Mouse (Mus musculus) liver, adult (tissue): ENCODE measurements around the gene Catsperg1.

Source experiments
- GATA4 ChIP-seq: IDR thresholded peaks from 2 replicates; pipeline ENCODE4 v1.6.1; 2014; ENCODE audit warnings: mild to moderate bottlenecking, low read length; ENCODE audit not compliant: insufficient replicate concordance

Gene Catsperg1

DNA sequence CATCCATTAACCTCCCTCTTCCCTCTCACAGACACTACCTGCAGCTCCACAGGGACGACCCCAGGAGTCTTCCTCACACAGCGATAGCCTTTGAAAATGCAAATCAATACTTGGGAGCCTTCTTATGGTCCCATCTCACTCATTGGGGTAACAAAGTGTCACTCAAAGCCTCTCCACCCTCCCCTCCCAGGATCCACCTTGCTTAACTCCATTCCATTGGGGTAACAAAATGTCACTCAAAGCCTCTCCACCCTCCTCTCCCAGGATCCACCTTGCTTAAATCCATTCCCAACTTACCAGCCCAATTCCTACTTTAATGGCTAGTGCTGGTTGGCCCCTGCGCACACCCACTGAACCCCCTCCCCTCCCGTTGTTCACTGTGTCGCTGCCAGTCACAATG lies 55.6 kb downstream of the Catsperg1 start:
- TF ChIP-seq GATA4: no peak

GRCm38 (mm10) chr7:29155838-29156782 lies 57.7 kb downstream of the Catsperg1 start, which contains the start of gene Fam98c:
Fam98c (minus strand) TSS chr7:29156234.
- TF ChIP-seq GATA4: no peak

GRCm38 (mm10) chr7:29155196-29155837 lies 58.5 kb downstream of the Catsperg1 start:
- TF ChIP-seq GATA4: no peak

- no peak for TF ChIP-seq GATA4
Observed at GRCm38 (mm10) chr7:29154018-29154720, 59.7 kb downstream of the Catsperg1 start.

DNA sequence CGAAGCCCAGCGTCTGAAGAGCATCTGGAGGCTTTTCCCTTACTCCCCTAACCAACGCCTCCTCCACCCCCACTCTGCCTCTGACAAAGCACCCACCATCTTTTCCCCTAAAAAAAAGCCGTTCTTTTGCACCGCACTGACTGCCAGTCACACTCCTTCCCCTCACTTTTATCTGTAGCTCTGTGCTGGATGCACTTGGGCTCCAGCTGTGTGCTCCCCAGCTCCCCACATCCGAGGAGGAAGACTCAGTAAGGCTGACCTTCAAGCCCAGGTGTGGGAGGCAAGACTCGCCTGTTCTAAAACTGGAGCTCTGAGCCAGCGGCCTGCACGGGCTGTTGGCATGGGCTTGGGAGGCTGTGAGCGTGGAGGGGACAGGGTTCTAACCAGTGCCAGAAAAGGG lies 62.3 kb downstream of the Catsperg1 start:
- TF ChIP-seq GATA4: no peak

- TF ChIP-seq GATA4: no peak
Observed at GRCm38 (mm10) chr7:29148771-29149170, 65.1 kb downstream of the Catsperg1 start.

DNA sequence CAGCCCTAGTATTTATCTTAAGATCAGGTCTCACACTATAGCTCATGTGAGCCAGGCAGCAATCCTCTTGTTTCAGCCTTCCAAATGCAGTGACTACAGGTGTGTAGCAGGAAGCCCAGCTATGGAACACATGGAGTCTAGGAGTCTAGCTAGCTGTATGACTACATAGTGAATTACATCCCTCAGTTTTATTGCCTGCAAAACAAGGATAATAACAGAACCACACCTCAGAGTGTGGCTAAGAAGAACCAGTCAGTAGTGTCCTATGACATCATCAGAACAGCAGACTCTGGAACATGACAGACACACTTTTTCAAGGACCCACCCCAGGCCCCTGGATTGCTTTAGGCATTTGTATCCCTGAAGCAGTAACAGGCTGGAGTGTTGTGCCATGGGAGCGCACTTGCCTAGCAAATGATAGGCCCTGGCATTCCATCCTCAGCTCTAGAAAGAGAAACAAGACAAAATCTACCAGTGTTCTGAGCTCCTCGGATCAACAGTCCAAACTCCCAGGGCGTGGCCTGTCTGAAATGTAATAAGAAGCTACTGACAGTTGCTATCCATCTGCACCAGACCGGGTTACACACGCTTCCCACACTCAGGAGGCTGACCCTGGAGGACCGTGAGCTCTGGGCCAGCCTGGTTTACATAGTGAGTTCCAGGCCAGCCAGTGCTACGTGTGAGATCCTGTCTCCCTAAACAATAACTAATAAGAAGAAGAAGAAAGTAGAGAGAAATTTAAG lies 67.0 kb downstream of the Catsperg1 start:
- TF ChIP-seq GATA4: no peak

GRCm38 (mm10) chr7:29144006-29144405 lies 69.8 kb downstream of the Catsperg1 start:
- no peak for TF ChIP-seq GATA4

DNA sequence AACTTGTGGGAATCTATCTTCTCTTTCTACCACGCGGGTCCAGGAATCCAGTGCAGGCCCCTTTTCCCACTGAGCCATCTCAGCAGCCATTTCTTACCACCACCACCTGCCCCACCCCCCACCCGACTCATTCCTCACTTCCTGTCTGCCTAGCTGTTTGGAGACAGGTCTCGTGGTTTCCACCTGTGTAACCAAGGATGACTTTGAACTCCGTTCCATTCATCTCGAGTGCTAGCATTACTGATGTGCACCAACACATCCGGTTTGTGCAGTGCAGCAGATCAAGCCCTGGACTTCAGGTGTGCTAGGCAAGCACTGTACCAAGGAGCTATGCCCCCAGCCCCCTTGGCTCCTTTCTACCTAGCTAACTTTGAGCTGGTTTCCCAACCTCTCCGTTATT lies 72.4 kb downstream of the Catsperg1 start:
- no peak for TF ChIP-seq GATA4

GRCm38 (mm10) chr7:29137429-29137828 lies 76.4 kb downstream of the Catsperg1 start:
- no peak for TF ChIP-seq GATA4

GRCm38 (mm10) chr7:29134693-29135386 lies 79.0 kb downstream of the Catsperg1 start, which contains the start of gene Rasgrp4:
Rasgrp4 (plus strand) TSS chr7:29134851.
- TF ChIP-seq GATA4: no peak

DNA sequence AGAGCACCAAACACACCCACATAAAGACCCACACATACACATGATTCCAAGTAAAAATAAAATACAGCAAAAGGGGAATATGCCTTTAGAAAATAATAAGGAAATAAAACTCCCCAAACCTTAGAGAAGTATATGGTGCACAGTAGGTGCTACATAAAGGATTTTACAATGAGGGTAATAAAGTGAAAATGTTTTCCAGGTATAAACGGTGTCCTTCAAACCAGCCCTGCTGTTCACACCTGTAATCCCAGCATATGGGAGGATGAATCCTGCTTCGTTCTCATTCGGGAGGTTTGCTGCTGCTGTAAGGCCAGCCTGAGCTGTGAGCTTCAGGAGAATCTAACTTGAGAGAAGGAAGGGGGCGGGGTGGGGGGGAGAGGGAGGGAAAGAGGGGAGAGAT lies 79.6 kb downstream of the Catsperg1 start:
- no peak for TF ChIP-seq GATA4
